Mouse (Mus musculus): Measurements from ENCODE around the gene Xxylt1. TPM values are rescaled to one million over a fixed set of nuclear protein-coding genes. Genes with fewer than 3 reads are reported as not detected.
"Not testable (repeated sequence)": the region's sequence is repeated elsewhere in the genome, so short reads cannot be mapped to it uniquely, and the experiment has no call there.

The Xxylt1 gene
- total RNA-seq, 2 experiments from 2014 or later: 15.3 to 32.6 TPM

DNA sequence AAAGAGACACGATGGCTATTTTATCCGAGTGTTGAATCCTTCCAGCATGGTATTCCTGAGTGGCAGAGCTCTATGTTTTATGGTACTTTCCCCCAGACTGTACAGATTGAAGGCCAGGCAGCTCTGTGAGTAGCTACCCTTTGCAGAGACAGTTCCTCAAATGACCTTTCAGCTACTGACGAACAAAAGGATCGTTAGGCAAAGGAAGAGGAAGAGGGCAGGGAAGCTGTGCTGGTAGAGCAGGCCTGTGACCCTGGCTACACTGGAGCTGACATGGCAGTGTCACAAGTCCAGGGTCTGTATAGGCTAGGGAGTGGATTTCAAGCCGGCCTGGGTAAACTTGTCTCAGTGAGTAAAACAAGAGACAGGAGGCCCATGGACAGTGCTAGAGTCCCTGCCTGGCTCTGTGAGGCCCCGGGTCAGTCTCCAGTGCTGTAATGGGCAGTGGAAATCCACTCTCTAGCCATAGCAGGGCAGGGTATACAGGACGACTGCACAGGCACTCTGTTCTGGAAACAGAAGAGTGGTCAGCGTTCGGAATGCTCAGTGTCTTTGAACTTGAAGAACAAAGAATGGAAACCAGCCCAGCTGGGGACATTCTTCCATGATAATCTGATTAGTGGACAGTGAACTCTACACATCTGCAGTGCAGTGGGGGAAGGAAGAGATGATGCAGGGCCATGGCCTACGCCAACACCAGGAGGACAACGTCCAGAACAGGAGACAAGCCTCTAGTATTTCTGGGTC lies 51.3 kb downstream of the Xxylt1 start:
- ATAC-seq (replicated peaks; ENCODE audit: poor library complexity, severe bottlenecking): peak; percentile 88

GRCm38 (mm10) chr16:31027675-31028074 lies 53.6 kb downstream of the Xxylt1 start:
- ATAC-seq (replicated peaks; ENCODE audit: poor library complexity, severe bottlenecking): no peak

DNA sequence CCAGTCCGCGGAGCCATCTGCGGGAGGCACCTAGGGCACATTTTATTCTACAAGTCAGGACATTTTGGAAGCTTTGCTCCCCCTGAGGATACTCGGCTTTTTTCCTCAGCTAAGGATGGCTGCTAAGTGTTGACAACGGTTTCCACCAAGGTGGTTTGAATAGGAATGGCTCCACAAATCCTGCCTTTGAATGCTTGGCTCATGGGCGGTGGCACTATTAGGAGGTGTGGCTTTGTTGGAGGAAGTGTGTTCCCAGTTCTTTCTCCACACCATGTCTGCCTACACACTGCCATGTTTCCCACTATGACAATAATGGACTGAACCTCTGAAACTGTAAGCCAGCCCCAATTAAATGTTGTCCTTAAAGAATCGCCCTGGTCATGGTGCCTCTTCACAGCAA lies 55.7 kb downstream of the Xxylt1 start:
- no peak for ATAC-seq (replicated peaks; ENCODE audit: poor library complexity, severe bottlenecking)

GRCm38 (mm10) chr16:31024997-31025396 lies 56.2 kb downstream of the Xxylt1 start:
- ATAC-seq (replicated peaks; ENCODE audit: poor library complexity, severe bottlenecking): peak; percentile 15; the same call in 1 of the 2 replicates

DNA sequence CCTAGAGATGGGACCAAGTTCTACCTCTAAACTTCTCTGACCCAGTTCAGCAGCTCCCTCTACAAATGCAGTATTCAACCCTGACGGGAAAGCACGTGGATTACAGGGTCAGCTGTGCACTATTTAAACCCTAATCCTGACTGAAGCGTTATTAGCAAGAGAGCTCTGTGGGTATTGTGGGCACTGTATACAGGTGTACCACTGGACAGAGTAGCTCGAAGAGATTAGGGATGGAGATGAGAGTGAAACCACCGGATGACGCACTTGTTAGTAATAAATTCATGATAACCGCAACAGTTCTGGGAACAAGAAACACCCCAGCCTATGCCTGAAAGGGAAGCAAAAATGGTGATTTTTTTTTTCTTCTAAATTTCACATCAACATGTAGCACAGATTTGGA lies 57.0 kb downstream of the Xxylt1 start:
- ATAC-seq (replicated peaks; ENCODE audit: poor library complexity, severe bottlenecking): peak; percentile 38

- no peak for ATAC-seq (replicated peaks; ENCODE audit: poor library complexity, severe bottlenecking)
Measured at GRCm38 (mm10) chr16:31023803-31024202, 57.4 kb downstream of the Xxylt1 start.

DNA sequence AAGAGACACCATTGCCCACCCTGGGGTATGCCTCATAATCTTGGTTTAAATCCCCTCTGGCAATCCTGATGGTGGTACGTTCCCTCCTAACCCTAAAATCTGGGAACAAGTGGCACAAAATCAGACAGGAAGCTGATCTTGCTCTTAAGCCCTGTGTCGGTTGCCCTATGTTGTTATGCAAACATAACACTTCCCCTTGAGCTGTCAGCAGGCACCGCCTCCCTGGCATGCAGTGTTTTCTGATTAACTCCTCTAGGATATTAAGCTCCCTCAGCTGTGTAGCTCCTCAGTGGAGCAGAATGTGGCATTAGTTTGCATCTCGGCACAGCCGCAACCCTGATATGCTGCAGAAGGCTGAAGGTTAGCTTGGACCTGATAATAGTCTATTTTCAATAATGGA lies 58.9 kb downstream of the Xxylt1 start:
- ATAC-seq (replicated peaks; ENCODE audit: poor library complexity, severe bottlenecking): peak; percentile 79

GRCm38 (mm10) chr16:31019514-31019913 lies 61.7 kb downstream of the Xxylt1 start:
- no peak for ATAC-seq (replicated peaks; ENCODE audit: poor library complexity, severe bottlenecking)

DNA sequence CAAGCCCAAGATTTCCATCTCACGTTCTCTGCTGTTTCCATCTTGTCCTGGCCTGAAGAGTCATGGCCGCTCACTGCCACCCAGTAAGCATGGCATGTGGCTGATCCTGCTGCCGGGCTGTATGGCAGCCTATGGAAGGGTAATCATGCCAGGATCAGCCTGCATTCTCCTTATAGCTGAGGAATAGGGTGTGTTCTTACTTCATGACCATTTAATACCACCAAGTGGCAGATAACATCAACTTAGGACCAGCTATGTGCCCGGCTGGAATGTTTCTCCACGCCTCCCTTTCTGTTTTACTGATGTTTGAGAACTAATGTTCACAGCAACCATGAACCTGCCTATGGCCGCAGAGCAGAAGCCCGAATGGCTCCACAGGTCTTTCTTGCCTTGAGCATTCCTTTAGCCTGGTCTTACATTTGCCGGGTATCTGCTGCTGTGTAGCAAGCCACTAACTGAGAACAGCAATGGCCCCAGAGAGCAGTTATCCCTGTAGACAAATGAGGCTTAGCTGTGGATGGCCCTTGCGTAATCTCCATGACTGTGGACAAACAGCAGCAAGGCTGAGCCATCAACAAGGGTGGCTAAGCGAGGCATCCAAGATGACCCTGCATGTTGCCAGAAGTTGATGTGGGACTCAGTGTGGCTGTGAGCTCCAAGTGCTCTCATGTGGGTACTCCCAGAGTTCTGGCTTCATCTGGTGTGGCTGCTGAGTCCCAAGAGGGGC lies 63.4 kb downstream of the Xxylt1 start:
- 0 out of 2 replicates have a peak, but pooled peaks have one; percentile 26 for ATAC-seq (replicated peaks; ENCODE audit: poor library complexity, severe bottlenecking)

GRCm38 (mm10) chr16:31016669-31017068 lies 64.6 kb downstream of the Xxylt1 start:
- ATAC-seq (replicated peaks; ENCODE audit: poor library complexity, severe bottlenecking): no peak

DNA sequence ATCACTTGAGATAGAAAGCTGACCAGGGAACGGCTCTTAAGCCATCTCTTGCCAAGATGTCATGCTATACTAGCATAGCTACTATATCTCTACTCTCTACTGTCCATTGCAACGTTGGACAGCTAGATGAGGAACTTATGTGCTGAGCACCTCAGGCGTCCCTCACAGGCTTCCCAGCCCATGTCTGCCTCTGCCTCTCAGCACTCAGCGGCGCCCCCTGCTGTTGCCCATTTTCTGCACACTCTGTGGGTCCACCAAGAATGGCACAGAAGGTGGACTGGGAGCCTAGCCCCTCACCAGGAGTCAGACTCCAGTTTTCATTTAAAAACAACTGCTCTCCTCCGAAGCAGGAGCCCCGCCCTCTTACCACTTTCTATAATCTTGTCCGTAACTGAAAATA lies 65.1 kb downstream of the Xxylt1 start:
- peak; percentile 36; the same call in 1 of the 2 replicates for ATAC-seq (replicated peaks; ENCODE audit: poor library complexity, severe bottlenecking)

DNA sequence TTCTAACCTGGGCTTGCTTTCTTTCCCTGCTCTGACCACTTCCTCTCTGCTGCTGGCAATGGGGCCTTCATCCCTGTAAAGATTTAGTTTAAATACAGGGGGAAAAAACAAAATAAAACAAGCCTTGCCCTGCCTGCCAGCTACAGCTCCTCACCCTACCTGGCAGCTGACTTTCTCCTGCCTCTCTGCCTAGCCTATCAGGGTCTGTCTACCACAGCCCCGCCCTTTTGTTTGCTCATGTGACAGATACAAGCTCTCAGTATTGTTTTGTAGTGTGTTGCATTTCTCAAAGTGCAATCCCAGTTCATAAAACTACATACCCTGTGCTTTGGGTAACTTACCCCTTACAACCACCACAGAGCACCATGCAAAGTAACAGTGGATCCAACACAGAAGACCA lies 66.0 kb downstream of the Xxylt1 start:
- ATAC-seq (replicated peaks; ENCODE audit: poor library complexity, severe bottlenecking): no peak

- ATAC-seq (replicated peaks; ENCODE audit: poor library complexity, severe bottlenecking): no peak
Measured at GRCm38 (mm10) chr16:31012236-31012635, 69.0 kb downstream of the Xxylt1 start.

- no peak for ATAC-seq (replicated peaks; ENCODE audit: poor library complexity, severe bottlenecking)
Measured at GRCm38 (mm10) chr16:31010443-31010842, 70.8 kb downstream of the Xxylt1 start.

DNA sequence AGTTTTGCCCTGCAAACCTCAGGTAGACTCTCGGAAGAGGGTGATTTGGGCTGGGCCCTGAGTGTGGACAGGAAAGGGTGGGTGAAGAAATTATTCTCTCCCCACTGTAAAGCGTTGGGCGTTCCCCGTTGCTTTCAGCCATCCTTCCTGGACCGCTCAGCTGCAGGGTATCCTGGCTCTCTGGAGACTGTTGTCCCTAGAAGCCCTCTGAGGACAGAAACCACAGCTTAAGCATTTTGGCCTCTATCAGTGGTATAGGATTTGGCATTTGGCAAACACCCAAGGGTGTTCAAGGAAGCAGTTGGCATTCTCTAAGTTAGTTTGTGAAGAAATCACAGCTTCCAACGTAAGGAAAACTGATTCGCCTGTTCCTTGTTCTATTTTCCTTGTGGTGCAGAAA lies 72.9 kb downstream of the Xxylt1 start:
- no peak for ATAC-seq (replicated peaks; ENCODE audit: poor library complexity, severe bottlenecking)

GRCm38 (mm10) chr16:31007582-31007981 lies 73.7 kb downstream of the Xxylt1 start:
- ATAC-seq (replicated peaks; ENCODE audit: poor library complexity, severe bottlenecking): no peak

DNA sequence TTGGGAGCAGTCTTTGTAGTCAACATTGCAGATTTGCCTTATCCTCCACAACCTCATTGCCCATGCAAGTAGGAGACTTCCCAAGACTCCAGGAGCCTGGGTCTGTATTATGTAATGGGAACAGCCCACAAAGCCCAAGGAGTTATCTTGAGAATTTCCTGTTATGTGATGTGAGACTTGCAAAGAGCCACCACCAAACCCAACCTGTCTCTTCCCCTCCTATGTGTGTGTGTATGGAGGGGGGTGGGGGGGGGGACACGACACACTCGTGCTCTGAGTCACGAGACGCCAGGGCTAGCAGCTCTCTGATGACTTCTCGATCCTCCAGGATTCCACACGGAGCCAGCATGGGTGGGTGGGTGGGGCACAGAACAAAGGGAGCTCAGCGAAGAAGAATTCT lies 75.5 kb downstream of the Xxylt1 start:
- peak; percentile 42; the same call in 1 of the 2 replicates for ATAC-seq (replicated peaks; ENCODE audit: poor library complexity, severe bottlenecking)

DNA sequence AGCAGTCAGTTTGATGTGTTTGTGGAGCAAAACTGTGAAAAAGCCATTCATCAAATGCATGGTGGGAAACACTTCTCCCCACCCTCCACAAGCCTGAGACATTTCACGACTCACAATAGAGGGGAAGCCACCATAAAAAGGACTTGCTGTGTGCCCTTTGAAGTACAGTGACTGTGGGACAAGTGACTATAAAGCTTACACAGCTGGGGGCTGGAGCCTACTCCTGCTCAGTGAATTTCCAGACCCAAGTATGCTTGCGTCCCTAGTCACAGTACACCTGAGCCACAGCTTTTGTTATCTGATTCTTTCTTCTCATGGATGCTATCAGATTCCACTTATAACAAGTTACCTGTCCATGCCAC lies 76.9 kb downstream of the Xxylt1 start:
- ATAC-seq (replicated peaks; ENCODE audit: poor library complexity, severe bottlenecking): no peak

GRCm38 (mm10) chr16:31003592-31004320 lies 77.5 kb downstream of the Xxylt1 start:
- not testable (repeated sequence) for ATAC-seq (replicated peaks; ENCODE audit: poor library complexity, severe bottlenecking)

GRCm38 (mm10) chr16:31002926-31003325 lies 78.3 kb downstream of the Xxylt1 start:
- ATAC-seq (replicated peaks; ENCODE audit: poor library complexity, severe bottlenecking): no peak

DNA sequence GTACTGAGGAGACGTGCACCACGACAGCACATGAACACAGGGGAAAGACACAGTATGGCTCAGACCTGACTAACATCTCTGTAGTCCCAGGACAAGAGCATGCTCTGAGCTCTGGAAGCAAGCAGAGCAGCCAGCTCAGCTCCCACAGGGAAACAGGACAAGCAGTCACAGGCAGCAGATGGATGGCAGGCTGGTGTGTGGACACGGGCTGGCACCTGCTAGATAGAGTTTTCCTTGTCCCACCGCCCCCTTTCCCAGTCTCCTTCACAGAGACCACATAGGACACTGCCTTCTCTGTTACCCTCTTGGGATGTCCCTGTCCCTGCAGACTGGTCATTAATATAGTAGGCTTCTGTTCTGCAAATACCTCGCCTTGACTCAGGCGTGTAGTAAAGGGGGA lies 79.1 kb downstream of the Xxylt1 start:
- no peak for ATAC-seq (replicated peaks; ENCODE audit: poor library complexity, severe bottlenecking)
